Mouse (Mus musculus) lung, postnatal 25 days (tissue): Measurements from ENCODE around the gene Gpr3.

ENCODE experiments used
- DNase-seq: peaks from one replicate; pipeline ENCODE4 v3.0.0; 2022; ENCODE audit warnings: low spot score

Gene Gpr3

GRCm38 (mm10) chr4:133233285-133233976 lies 21.1 kb upstream of the Gpr3 start:
- DNase-seq, result peak; percentile 76

- DNase-seq, result no peak
These were observed 17.2 kb upstream of the Gpr3 start for GRCm38 (mm10) chr4:133229582-133229981.

- no peak for DNase-seq
These were observed 15.3 kb upstream of the Gpr3 start for GRCm38 (mm10) chr4:133227636-133228035.

GRCm38 (mm10) chr4:133226073-133226472 lies 13.7 kb upstream of the Gpr3 start:
- peak; percentile 58 for DNase-seq

GRCm38 (mm10) chr4:133223875-133224274 lies 11.5 kb upstream of the Gpr3 start:
- no peak for DNase-seq

GRCm38 (mm10) chr4:133221701-133222100 lies 9.4 kb upstream of the Gpr3 start:
- DNase-seq, result no peak

GRCm38 (mm10) chr4:133220656-133221055 lies 8.3 kb upstream of the Gpr3 start:
- DNase-seq, result no peak

GRCm38 (mm10) chr4:133218745-133219144 lies 6.4 kb upstream of the Gpr3 start:
- DNase-seq, result no peak

GRCm38 (mm10) chr4:133217641-133218040 lies 5.3 kb upstream of the Gpr3 start:
- peak; percentile 43 for DNase-seq

- DNase-seq, result no peak
These were observed 1.3 kb upstream of the Gpr3 start for GRCm38 (mm10) chr4:133213661-133214060.

GRCm38 (mm10) chr4:133213268-133213590 lies 893 bp upstream of the Gpr3 start:
- peak; percentile 53 for DNase-seq

GRCm38 (mm10) chr4:133212562-133213267 lies 379 bp upstream of the Gpr3 start:
- DNase-seq, result peak; percentile 81

GRCm38 (mm10) chr4:133210788-133211390 lies 1.4 kb downstream of the Gpr3 start:
- no peak for DNase-seq

GRCm38 (mm10) chr4:133210023-133210787 lies 2.1 kb downstream of the Gpr3 start:
- DNase-seq, result no peak

- peak; percentile 53 for DNase-seq
These were observed 3.0 kb downstream of the Gpr3 start for GRCm38 (mm10) chr4:133209366-133209765.

GRCm38 (mm10) chr4:133204379-133204778 lies 8.0 kb downstream of the Gpr3 start:
- DNase-seq, result no peak

- no peak for DNase-seq
These were observed 8.7 kb downstream of the Gpr3 start for GRCm38 (mm10) chr4:133203591-133203990.

- no peak for DNase-seq
These were observed 10.1 kb downstream of the Gpr3 start for GRCm38 (mm10) chr4:133202254-133202653.

- peak; percentile 81 for DNase-seq
These were observed 11.1 kb downstream of the Gpr3 start for GRCm38 (mm10) chr4:133201006-133201771.

GRCm38 (mm10) chr4:133200343-133200742 lies 12.0 kb downstream of the Gpr3 start:
- no peak for DNase-seq

- no peak for DNase-seq
These were observed 12.6 kb downstream of the Gpr3 start for GRCm38 (mm10) chr4:133199743-133200142.
